Mouse (Mus musculus): ENCODE measurements around the gene Srpx2. TPM values are rescaled to one million over a fixed set of nuclear protein-coding genes. Genes with fewer than 3 reads are reported as not detected.

The Srpx2 gene
- polyA plus RNA-seq (2016; fragmentation: Nextera tagmentation; extraction: Ambion mirVana), result 1.8 and 2.0 TPM in 2 replicates

- no peak within 1 kb of the TSS for H3K4me2 ChIP-seq (replicated peaks)
- H3K27ac ChIP-seq, result no peak within 1 kb of the TSS
- H3K36me3 ChIP-seq, result no peaks in the 10 kb centered on the region
- no peaks in the 10 kb centered on the region for H3K9me3 ChIP-seq
- no peaks in the 10 kb centered on the region for H3K4me1 ChIP-seq
- no peak for ATAC-seq (ENCODE audit: insufficient number of reproducible peaks, insufficient read depth, low FRiP score, low TSS enrichment)
- WGBS, result 36% methylated on average over 3 of the region's 3 CpGs
- H3K9ac ChIP-seq, result no peak within 1 kb of the TSS
- no peak within 1 kb of the TSS for H3K4me3 ChIP-seq
- H3K27me3 ChIP-seq, result peaks cover 9% of the 10 kb centered on the region
Observed at GRCm38 (mm10) chrX:133908261-133908660, at the start of gene Srpx2. Gene Srpx2, plus strand, starts transcription at chrX:133908426.

DNA sequence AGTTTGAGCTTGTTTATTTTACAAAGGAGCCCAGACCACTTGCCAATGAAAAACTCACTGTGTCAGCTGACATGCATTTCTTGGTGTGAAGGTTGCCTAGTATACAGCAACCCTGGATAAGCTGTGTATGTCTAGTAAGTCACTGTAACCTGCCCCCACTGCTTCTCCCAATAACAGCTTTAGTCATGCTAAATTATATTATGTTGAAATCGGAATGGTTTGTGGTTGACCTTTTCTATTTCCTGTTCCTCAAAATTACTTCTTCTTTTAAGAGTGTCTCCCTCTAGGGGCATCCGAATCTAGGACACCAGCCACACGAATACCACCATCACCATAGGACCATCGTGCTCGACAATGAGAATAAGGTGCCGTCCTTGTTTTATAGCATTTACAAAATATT lies 38.5 kb upstream of the Srpx2 start:
- no peak for ATAC-seq (ENCODE audit: insufficient number of reproducible peaks, insufficient read depth, low FRiP score, low TSS enrichment)
- whole genome bisulfite sequencing, result 85% methylated on average over 6 of the region's 6 CpGs
- no peaks in the 10 kb centered on the region for H3K27me3 ChIP-seq

DNA sequence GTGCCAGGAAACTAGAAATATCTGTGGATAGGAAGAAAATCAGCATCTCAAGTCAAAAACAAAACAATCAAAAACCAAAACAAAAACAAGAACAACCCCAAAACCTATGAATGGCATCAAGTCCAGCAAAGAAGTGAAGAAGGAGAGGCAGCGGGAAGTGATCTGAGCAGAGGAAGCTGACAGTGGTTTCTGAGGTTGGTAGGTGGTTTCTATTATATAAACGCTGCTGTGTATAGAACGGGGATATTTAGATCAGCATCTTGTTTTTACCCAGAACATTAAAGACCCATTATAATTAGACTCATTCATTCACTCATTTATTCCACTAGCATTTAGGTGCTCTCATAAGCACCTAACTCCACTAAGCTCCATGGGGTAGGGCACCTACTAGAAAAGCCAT lies 20.9 kb upstream of the Srpx2 start:
- no peak overlapping the region for H3K4me3 ChIP-seq
- H3K36me3 ChIP-seq, result 0 out of 2 replicates have a peak, but pooled peaks cover 4% of the 10 kb centered on the region
- no peak overlapping the region for H3K4me2 ChIP-seq (replicated peaks)
- H3K27me3 ChIP-seq, result no peaks in the 10 kb centered on the region
- H3K4me1 ChIP-seq, result no peaks in the 10 kb centered on the region
- WGBS, result 82% methylated on average over 3 of the region's 3 CpGs
- H3K27ac ChIP-seq, result no peak overlapping the region
- H3K9ac ChIP-seq, result no peak overlapping the region
- no peaks in the 10 kb centered on the region for H3K9me3 ChIP-seq
- ATAC-seq (ENCODE audit: insufficient number of reproducible peaks, insufficient read depth, low FRiP score, low TSS enrichment), result no peak

More for the DNA sequence above, 38.5 kb upstream of the Srpx2 start:
- Histone ChIP-seq H3K4me3 (no peak overlapping the region), H3K36me3 (no peaks in the 10 kb centered on the region), H3K9ac (no peak overlapping the region), H3K9me3 (no peaks in the 10 kb centered on the region), H3K4me1 (no peaks in the 10 kb centered on the region), H3K4me2 (replicated peaks) (no peak overlapping the region), H3K27ac (no peak overlapping the region)

DNA sequence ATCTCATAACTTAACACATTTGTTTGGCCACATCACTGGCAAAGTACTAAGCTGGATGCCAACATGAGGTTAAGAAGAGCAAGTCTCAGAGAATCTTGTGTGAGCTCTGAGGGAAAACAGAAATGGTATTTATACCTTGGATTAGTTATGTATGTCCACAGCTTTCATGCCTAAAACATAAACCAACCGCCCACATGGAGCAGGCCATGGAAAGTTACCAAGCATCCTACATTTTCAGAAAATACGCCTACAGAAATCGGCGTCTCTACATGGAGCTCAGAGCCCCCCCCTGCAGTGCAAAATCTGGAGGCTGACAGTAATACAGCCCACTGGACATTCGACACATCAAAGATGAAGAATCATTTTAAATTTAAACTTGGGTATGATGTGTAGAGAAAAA lies 20.1 kb upstream of the Srpx2 start:
- WGBS, result 94% methylated on average over 5 of the region's 5 CpGs
- Histone ChIP-seq H3K4me3 (no peak overlapping the region), H3K36me3 (0 out of 2 replicates have a peak, but pooled peaks cover 4% of the 10 kb centered on the region), H3K27ac (no peak overlapping the region), H3K4me1 (no peaks in the 10 kb centered on the region), H3K4me2 (replicated peaks) (no peak overlapping the region), H3K27me3 (no peaks in the 10 kb centered on the region), H3K9me3 (no peaks in the 10 kb centered on the region), H3K9ac (no peak overlapping the region)
- ATAC-seq (ENCODE audit: insufficient number of reproducible peaks, insufficient read depth, low FRiP score, low TSS enrichment), result no peak

DNA sequence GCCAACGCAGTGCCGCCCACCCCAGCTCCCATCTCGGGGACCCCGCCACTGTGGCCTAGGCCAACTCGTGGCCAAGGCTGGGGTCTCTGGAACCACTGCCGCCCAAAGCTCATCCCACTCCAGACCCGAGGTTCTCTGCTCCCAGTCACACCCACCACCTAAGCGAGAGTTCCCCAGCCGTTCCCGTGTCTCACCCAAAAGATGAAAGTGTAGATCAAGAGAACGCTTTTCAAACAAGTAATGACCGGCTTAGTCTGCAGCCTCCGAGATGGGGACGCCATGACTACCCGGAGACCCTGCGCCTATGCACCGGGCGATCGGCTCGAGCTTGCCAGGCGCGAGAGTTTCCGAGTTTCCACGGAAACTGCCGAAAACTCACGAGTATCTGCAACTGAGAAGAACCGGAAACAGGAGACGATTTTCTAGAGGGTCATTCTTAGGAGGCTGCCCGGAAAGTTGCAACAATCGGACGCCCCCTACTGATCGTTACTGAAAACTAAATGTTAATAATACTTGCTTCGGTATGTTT lies 10.1 kb upstream of the Srpx2 start, which contains the start of gene Tspan6:
Gene Tspan6, minus strand, starts transcription at position 416 of the 529 bp plus-strand sequence.
- Histone ChIP-seq H3K9ac (peak within 1 kb of the TSS; percentile 68), H3K27ac (peak within 1 kb of the TSS; percentile 67), H3K36me3 (peaks cover 15% of the 10 kb centered on the region; the same call in 1 of the 2 replicates), H3K9me3 (no peaks in the 10 kb centered on the region), H3K4me3 (peak within 1 kb of the TSS; percentile 57), H3K4me1 (no peaks in the 10 kb centered on the region), H3K4me2 (replicated peaks) (peak within 1 kb of the TSS; percentile 50), H3K27me3 (no peaks in the 10 kb centered on the region)
- ATAC-seq (ENCODE audit: insufficient number of reproducible peaks, insufficient read depth, low FRiP score, low TSS enrichment), result peak; percentile 89
- WGBS, result 24% methylated on average over 33 of the region's 33 CpGs

GRCm38 (mm10) chrX:133911397-133912103 lies 3.3 kb downstream of the Srpx2 start:
- peaks cover 10% of the 10 kb centered on the region for H3K27me3 ChIP-seq
- ATAC-seq (ENCODE audit: insufficient number of reproducible peaks, insufficient read depth, low FRiP score, low TSS enrichment), result no peak
- no peaks in the 10 kb centered on the region for H3K4me1 ChIP-seq
- H3K36me3 ChIP-seq, result no peaks in the 10 kb centered on the region
- 35% methylated on average over 10 of the region's 10 CpGs for WGBS
- H3K9ac ChIP-seq, result no peak overlapping the region
- no peak overlapping the region for H3K4me2 ChIP-seq (replicated peaks)
- H3K27ac ChIP-seq, result no peak overlapping the region
- H3K4me3 ChIP-seq, result no peak overlapping the region
- H3K9me3 ChIP-seq, result no peaks in the 10 kb centered on the region

DNA sequence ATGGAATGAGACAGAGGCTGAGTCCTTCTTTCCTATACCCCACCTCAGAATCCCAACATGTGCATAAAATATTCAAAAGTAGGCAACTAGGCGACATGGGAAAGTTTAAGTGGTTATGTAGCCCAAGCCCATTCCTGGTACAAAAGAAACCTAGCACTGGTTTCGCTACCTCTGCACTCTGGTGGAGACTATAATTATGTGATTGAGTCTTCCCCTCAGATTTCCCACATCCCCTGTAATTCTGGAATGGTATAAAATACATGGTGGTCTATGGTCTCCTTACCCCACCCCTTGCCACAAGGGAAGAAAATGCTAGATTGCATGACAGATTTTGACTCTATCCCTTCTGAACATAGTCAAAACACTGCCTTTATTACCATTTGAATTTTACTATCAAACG lies 4.8 kb downstream of the Srpx2 start:
- Histone ChIP-seq H3K9ac (no peak overlapping the region), H3K4me1 (no peaks in the 10 kb centered on the region), H3K27ac (no peak overlapping the region), H3K4me2 (replicated peaks) (no peak overlapping the region), H3K36me3 (no peaks in the 10 kb centered on the region), H3K27me3 (peaks cover 14% of the 10 kb centered on the region), H3K9me3 (no peaks in the 10 kb centered on the region), H3K4me3 (no peak overlapping the region)
- 74% methylated on average over 3 of the region's 3 CpGs for WGBS
- ATAC-seq (ENCODE audit: insufficient number of reproducible peaks, insufficient read depth, low FRiP score, low TSS enrichment), result no peak

DNA sequence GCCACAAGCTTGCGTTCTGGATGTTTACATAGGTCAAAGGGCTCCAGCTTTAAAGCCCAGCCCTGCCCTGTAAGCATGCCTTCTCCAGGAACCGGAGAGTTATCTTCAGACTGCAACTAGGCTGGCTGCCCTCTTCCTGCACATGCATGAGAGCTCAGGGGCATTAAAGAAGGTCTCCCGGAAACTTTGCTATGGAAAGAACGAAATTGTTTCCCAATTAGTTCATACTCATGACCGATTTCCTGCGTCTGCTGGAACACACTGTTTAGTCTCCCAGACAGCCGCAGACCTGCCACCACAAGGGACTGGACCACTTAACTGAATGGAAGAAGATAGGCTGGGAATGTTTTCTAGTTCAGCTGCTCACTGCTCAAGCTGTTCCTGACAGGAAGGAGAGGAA lies 6.0 kb downstream of the Srpx2 start:
- Histone ChIP-seq H3K4me1 (no peaks in the 10 kb centered on the region), H3K9me3 (no peaks in the 10 kb centered on the region), H3K4me3 (no peak overlapping the region), H3K36me3 (no peaks in the 10 kb centered on the region), H3K27ac (no peak overlapping the region), H3K9ac (no peak overlapping the region), H3K27me3 (peaks cover 14% of the 10 kb centered on the region), H3K4me2 (replicated peaks) (no peak overlapping the region)
- 38% methylated on average over 7 of the region's 7 CpGs for WGBS
- 0 out of 2 replicates have a peak, but pooled peaks have one; percentile 35 for ATAC-seq (ENCODE audit: insufficient number of reproducible peaks, insufficient read depth, low FRiP score, low TSS enrichment)

- Histone ChIP-seq H3K27me3 (0 out of 2 replicates have a peak, but pooled peaks cover 6% of the 10 kb centered on the region), H3K4me1 (no peaks in the 10 kb centered on the region), H3K9ac (no peak overlapping the region), H3K4me2 (replicated peaks) (no peak overlapping the region), H3K9me3 (no peaks in the 10 kb centered on the region), H3K27ac (no peak overlapping the region), H3K4me3 (no peak overlapping the region), H3K36me3 (no peaks in the 10 kb centered on the region)
- ATAC-seq (ENCODE audit: insufficient number of reproducible peaks, insufficient read depth, low FRiP score, low TSS enrichment), result no peak
- WGBS, result 72% methylated on average over 4 of the region's 4 CpGs
Observed at GRCm38 (mm10) chrX:133921187-133921586, 13.0 kb downstream of the Srpx2 start.

DNA sequence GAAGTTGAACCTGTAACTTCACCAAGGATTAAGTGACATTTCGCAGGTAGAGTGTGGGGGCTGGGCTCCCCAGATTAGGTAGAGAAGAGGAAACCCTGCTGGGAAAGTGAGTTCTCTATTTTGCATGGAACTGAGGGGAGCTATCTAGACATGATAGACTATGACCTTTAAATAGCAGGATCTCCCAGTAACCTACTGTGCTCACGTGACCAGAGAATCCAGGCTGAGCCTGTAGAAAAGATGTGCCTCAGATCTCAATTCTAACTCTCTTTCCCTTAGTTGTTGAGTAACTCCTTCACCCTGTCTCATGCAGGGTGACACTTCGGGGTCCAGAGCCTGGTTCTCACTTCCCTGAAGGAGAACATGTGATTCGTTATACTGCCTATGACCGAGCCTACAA lies 18.5 kb downstream of the Srpx2 start:
- WGBS, result 85% methylated on average over 5 of the region's 5 CpGs
- no peaks in the 10 kb centered on the region for H3K36me3 ChIP-seq
- H3K27ac ChIP-seq, result no peak overlapping the region
- no peak for ATAC-seq (ENCODE audit: insufficient number of reproducible peaks, insufficient read depth, low FRiP score, low TSS enrichment)
- H3K4me2 ChIP-seq (replicated peaks), result no peak overlapping the region
- no peak overlapping the region for H3K9ac ChIP-seq
- 0 out of 2 replicates have a peak, but pooled peaks cover 3% of the 10 kb centered on the region for H3K27me3 ChIP-seq
- no peak overlapping the region for H3K4me3 ChIP-seq
- H3K9me3 ChIP-seq, result no peaks in the 10 kb centered on the region
- no peaks in the 10 kb centered on the region for H3K4me1 ChIP-seq

- WGBS, result 61% methylated on average over 12 of the region's 12 CpGs
Observed at GRCm38 (mm10) chrX:133931302-133932013, 23.2 kb downstream of the Srpx2 start.

More at GRCm38 (mm10) chrX:133931302-133932013, 23.2 kb downstream of the Srpx2 start:
- H3K9ac ChIP-seq, result no peak overlapping the region
- H3K27me3 ChIP-seq, result peaks cover 6% of the 10 kb centered on the region
- ATAC-seq (ENCODE audit: insufficient number of reproducible peaks, insufficient read depth, low FRiP score, low TSS enrichment), result no peak
- H3K4me2 ChIP-seq (replicated peaks), result no peak overlapping the region
- H3K9me3 ChIP-seq, result no peaks in the 10 kb centered on the region
- no peak overlapping the region for H3K27ac ChIP-seq
- H3K4me3 ChIP-seq, result no peak overlapping the region
- H3K36me3 ChIP-seq, result no peaks in the 10 kb centered on the region
- H3K4me1 ChIP-seq, result no peaks in the 10 kb centered on the region

Measured in embryonic facial prominence, embryonic 12.5 days (tissue).